14 mouse cellular contexts compared by ENCODE assay signal in genomic region chr10:63886449-63887088, GRCm38 (mm10). TPM values are rescaled to one million over a fixed set of nuclear protein-coding genes. Genes with fewer than 3 reads are reported as not detected.
DNase-seq lines count a peak whose midpoint lies in the region; ATAC-seq and TF ChIP-seq lines count a peak whose summit lies in the region.
"Had no signal": no experiment of that assay in that cellular context is flagged by ENCODE, and none has a peak within 500 bp of the region (broad histone marks: within the 10 kb centered on the region; RNA-seq: fewer than 3 reads in every experiment).

No protein-coding gene starts in this region.

- H3K9ac ChIP-seq in intestine, embryonic 15.5 days: no peak overlapping the region
- no peak overlapping the region for H3K9ac ChIP-seq in intestine, embryonic 16.5 days (ENCODE audit: low read depth, low read length)
- H3K9ac ChIP-seq: embryonic facial prominence, embryonic 13.5 days; hindbrain, embryonic 14.5 days had no signal

- no peak for TF ChIP-seq CTCF in thymus, adult 2 months (IDR thresholded peaks at IDR 0.05; ENCODE audit: borderline replicate concordance, control insufficient read depth, extremely low read depth, insufficient read depth, low read length, poor library complexity)

- H3K4me3 ChIP-seq in intestine, embryonic 15.5 days (replicated peaks): no peak overlapping the region
- H3K4me3 ChIP-seq in intestine, embryonic 16.5 days (ENCODE audit: low read length): no peak overlapping the region; the same call in 1 of the 2 replicates
- no peak overlapping the region for H3K4me3 ChIP-seq in thymus, adult 2 months (ENCODE audit: control insufficient read depth, insufficient read depth, low read length)
- H3K4me3 ChIP-seq: embryonic facial prominence, embryonic 13.5 days; midbrain, embryonic 10.5 days had no signal

- H3K9me3 ChIP-seq in intestine, embryonic 15.5 days: no peaks in the 10 kb centered on the region
- H3K9me3 ChIP-seq in intestine, embryonic 16.5 days (ENCODE audit: control insufficient read depth, low read length): no peaks in the 10 kb centered on the region
- H3K9me3 ChIP-seq: embryonic facial prominence, embryonic 13.5 days; midbrain, embryonic 10.5 days had no signal

- no peaks in the 10 kb centered on the region for H3K36me3 ChIP-seq in intestine, embryonic 15.5 days
- H3K36me3 ChIP-seq in intestine, embryonic 16.5 days (ENCODE audit: control insufficient read depth, insufficient read depth, low read length): no peaks in the 10 kb centered on the region
- H3K36me3 ChIP-seq in thymus, adult 2 months (ENCODE audit: control insufficient read depth, insufficient read depth, low read length): no peaks in the 10 kb centered on the region
- H3K36me3 ChIP-seq: embryonic facial prominence, embryonic 13.5 days; midbrain, embryonic 10.5 days had no signal

- H3K4me2 ChIP-seq in intestine, embryonic 15.5 days (replicated peaks): peak overlapping the region; percentile 18; the same call in 1 of the 2 replicates
- H3K4me2 ChIP-seq in intestine, embryonic 16.5 days (ENCODE audit: low read depth, low read length): no peak overlapping the region
- H3K4me2 ChIP-seq: embryonic facial prominence, embryonic 13.5 days; hindbrain, embryonic 14.5 days had no signal

- DNase-seq in R1 (ENCODE audit: low read depth, low spot score): peak; percentile 2
- peak; percentile 20 to 31 for DNase-seq in cerebellum, postnatal 25 days
- peak; percentile 49 to 53 for DNase-seq in heart, postnatal 10 days
- DNase-seq in thymus, adult 2 months: no peak
- no peak for DNase-seq in kidney, postnatal 25 days
- no peak for DNase-seq in ovary, adult 18-20 months (ENCODE audit: low spot score)

- no peak overlapping the region for H3K27ac ChIP-seq in intestine, embryonic 15.5 days
- no peak overlapping the region for H3K27ac ChIP-seq in intestine, embryonic 16.5 days (ENCODE audit: low read length)
- H3K27ac ChIP-seq in thymus, adult 2 months (ENCODE audit: control insufficient read depth, insufficient read depth, low read length): no peak overlapping the region
- H3K27ac ChIP-seq: embryonic facial prominence, embryonic 13.5 days; hindbrain, embryonic 14.5 days; midbrain, embryonic 10.5 days had no signal

- WGBS in intestine, embryonic 15.5 days: 64% methylated on average over 23 of the region's 23 CpGs
- 63% methylated on average over 23 of the region's 23 CpGs for WGBS in intestine, embryonic 16.5 days
- 86% methylated on average over 23 of the region's 23 CpGs for WGBS in thymus, adult 2 months

- no peak for ATAC-seq in intestine, embryonic 15.5 days
- no peak for ATAC-seq in intestine, embryonic 16.5 days

- no peak for TF ChIP-seq POLR2A in thymus, adult 2 months (IDR thresholded peaks at IDR 0.05; ENCODE audit: control insufficient read depth, extremely low read depth, insufficient read depth, low read length, poor library complexity)

- intact Hi-C loops in heart, postnatal 10 days (cut with DNase I): loop anchor here (5.0 kb wide), 1 partner anchor 151 kb away; no protein-coding TSS in a partner anchor

- H3K4me1 ChIP-seq in intestine, embryonic 15.5 days (replicated peaks): no peaks in the 10 kb centered on the region
- no peaks in the 10 kb centered on the region for H3K4me1 ChIP-seq in intestine, embryonic 16.5 days (ENCODE audit: control insufficient read depth, insufficient read depth, low read length)
- H3K4me1 ChIP-seq in thymus, adult 2 months (replicated peaks; ENCODE audit: control insufficient read depth, insufficient read depth, low read length): no peaks in the 10 kb centered on the region
- H3K4me1 ChIP-seq: embryonic facial prominence, embryonic 13.5 days; midbrain, embryonic 10.5 days had no signal

- H3K27me3 ChIP-seq in intestine, embryonic 15.5 days (replicated peaks): no peaks in the 10 kb centered on the region
- no peaks in the 10 kb centered on the region for H3K27me3 ChIP-seq in intestine, embryonic 16.5 days (replicated peaks; ENCODE audit: control insufficient read depth, insufficient read depth, low read length)
- H3K27me3 ChIP-seq in thymus, adult 2 months (ENCODE audit: control insufficient read depth, insufficient read depth, low read length): no peaks in the 10 kb centered on the region
- H3K27me3 ChIP-seq: CH12.LX; embryonic facial prominence, embryonic 13.5 days had no signal

RNA-seq across cellular contexts. Expression of gene Gm10118, which starts 40.7 kb away (rescaled TPM):
- polyA plus RNA-seq in intestine, embryonic 15.5 days (2015; fragmentation: Nextera tagmentation; extraction: Ambion mirVana): 0.10 TPM in 2 replicates
- 0.06 and 0.10 TPM in 2 replicates for polyA plus RNA-seq in intestine, embryonic 16.5 days (2015; fragmentation: Nextera tagmentation; extraction: Ambion mirVana)
- total RNA-seq in heart, postnatal 10 days (2021): not detected
- polyA plus RNA-seq in thymus, adult 2 months (2012; rRNA removed): not detected in 2 replicates
- total RNA-seq: adrenal gland, adult 18-20 months; CH12.LX had no signal
- polyA plus RNA-seq: midbrain, embryonic 10.5 days; thymus, postnatal 0 days had no signal

Comparison
In these comparisons a context has a peak if more than half of its experiments do, and no peak if none do; other contexts are left out.
1. DNase-seq: peak in R1 (single experiment), cerebellum, postnatal 25 days (2 of 2) and heart, postnatal 10 days (2 of 2); none in thymus, adult 2 months (single experiment), kidney, postnatal 25 days (0 of 2) and ovary, adult 18-20 months (single experiment).